Mouse (Mus musculus) cerebellum, adult (tissue): ENCODE measurements around the gene Dio3.

Experiments used
- ATAC-seq: cut with Nextera tagmentation; 2 replicates; pipeline ENCODE4 v1.9.2; 2017; ENCODE audit warnings: mild to moderate bottlenecking, moderate library complexity, mixed read lengths; ENCODE audit not compliant: insufficient number of reproducible peaks, low FRiP score, low TSS enrichment

Dio3 gene

GRCm38 (mm10) chr12:110298653-110299052 lies 19.8 kb downstream of the Dio3 start:
- no peak for ATAC-seq

DNA sequence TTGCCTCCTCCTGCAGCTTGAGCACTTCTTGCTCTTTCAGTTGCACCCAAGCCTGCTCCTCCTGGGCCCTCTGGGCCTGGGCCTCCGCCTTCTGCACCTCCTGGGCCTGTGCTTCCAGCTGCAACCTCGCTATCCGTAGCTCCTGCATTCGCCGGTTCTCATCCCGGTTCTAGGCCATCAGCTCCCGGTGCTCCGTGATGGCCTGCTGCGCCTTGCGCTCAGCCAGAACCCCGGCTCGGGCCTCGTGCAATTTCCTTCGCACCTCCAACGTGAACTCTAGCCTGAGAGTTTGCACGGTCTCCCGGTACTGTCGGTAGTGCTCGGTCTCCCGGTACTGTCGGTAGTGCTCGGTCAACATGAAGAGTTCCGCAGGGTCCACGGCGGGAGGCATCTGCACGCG lies 40.8 kb downstream of the Dio3 start:
- no peak for ATAC-seq
